Mouse (Mus musculus): Measurements from ENCODE around the gene Tbccd1. TPM values are rescaled to one million over a fixed set of nuclear protein-coding genes. Genes with fewer than 3 reads are reported as not detected.
"Not testable (repeated sequence)": the region's sequence is repeated elsewhere in the genome, so short reads cannot be mapped to it uniquely, and the experiment has no call there.

Tbccd1 gene
- polyA plus RNA-seq, 1 experiment from 2014 or later: 15.3 TPM

GRCm38 (mm10) chr16:22778296-22778695, 79.2 kb downstream of the Tbccd1 start:
- not testable (repeated sequence) for H3K27ac ChIP-seq; H3K27me3 ChIP-seq; H3K9me3 ChIP-seq (replicated peaks); H3K4me1 ChIP-seq (replicated peaks); ATAC-seq (replicated peaks; ENCODE audit: insufficient number of reproducible peaks, insufficient read depth, low FRiP score, low read depth); H3K4me2 ChIP-seq; H3K36me3 ChIP-seq; H3K9ac ChIP-seq; H3K4me3 ChIP-seq
- WGBS: 85% methylated on average over 12 of the region's 12 CpGs

- no peaks in the 10 kb centered on the region for H3K36me3 ChIP-seq
- no peak overlapping the region for H3K4me2 ChIP-seq
- peaks cover 7% of the 10 kb centered on the region; the same call in 1 of the 2 replicates for H3K4me1 ChIP-seq (replicated peaks)
- no peak for ATAC-seq (replicated peaks; ENCODE audit: insufficient number of reproducible peaks, insufficient read depth, low FRiP score, low read depth)
- no peak overlapping the region for H3K27ac ChIP-seq
- 0 out of 2 replicates have a peak, but pooled peaks cover 4% of the 10 kb centered on the region for H3K27me3 ChIP-seq
- no peaks in the 10 kb centered on the region for H3K9me3 ChIP-seq (replicated peaks)
- 74% methylated on average over 5 of the region's 5 CpGs for WGBS
- no peak overlapping the region for H3K9ac ChIP-seq
- H3K4me3 ChIP-seq: no peak overlapping the region
Measured at GRCm38 (mm10) chr16:22775471-22775985, 81.9 kb downstream of the Tbccd1 start.

GRCm38 (mm10) chr16:22768661-22769060, 88.8 kb downstream of the Tbccd1 start:
- Histone ChIP-seq H3K4me2 (no peak overlapping the region), H3K4me3 (no peak overlapping the region), H3K4me1 (replicated peaks) (peaks cover 12% of the 10 kb centered on the region), H3K27ac (no peak overlapping the region), H3K27me3 (0 out of 2 replicates have a peak, but pooled peaks cover 4% of the 10 kb centered on the region), H3K9me3 (replicated peaks) (no peaks in the 10 kb centered on the region), H3K36me3 (no peaks in the 10 kb centered on the region), H3K9ac (no peak overlapping the region)
- 82% methylated on average over 8 of the region's 8 CpGs for WGBS
- no peak for ATAC-seq (replicated peaks; ENCODE audit: insufficient number of reproducible peaks, insufficient read depth, low FRiP score, low read depth)

GRCm38 (mm10) chr16:22767405-22767804, 90.1 kb downstream of the Tbccd1 start:
- Histone ChIP-seq H3K9ac (no peak overlapping the region), H3K27ac (no peak overlapping the region)

GRCm38 (mm10) chr16:22766738-22767211, 90.7 kb downstream of the Tbccd1 start:
- peaks cover 6% of the 10 kb centered on the region for H3K4me1 ChIP-seq (replicated peaks)
- WGBS: 46% methylated on average over 16 of the region's 16 CpGs
- H3K9me3 ChIP-seq (replicated peaks): no peaks in the 10 kb centered on the region
- H3K27ac ChIP-seq: no peak overlapping the region
- 0 out of 2 replicates have a peak, but pooled peaks cover 4% of the 10 kb centered on the region for H3K27me3 ChIP-seq
- 0 out of 2 replicates have a peak overlapping the region, but pooled peaks have one; percentile 17 for H3K4me3 ChIP-seq
- peak overlapping the region; percentile 52 for H3K4me2 ChIP-seq
- no peaks in the 10 kb centered on the region for H3K36me3 ChIP-seq
- H3K9ac ChIP-seq: no peak overlapping the region
- ATAC-seq (replicated peaks; ENCODE audit: insufficient number of reproducible peaks, insufficient read depth, low FRiP score, low read depth): no peak

More at GRCm38 (mm10) chr16:22767405-22767804, 90.1 kb downstream of the Tbccd1 start:
- Histone ChIP-seq H3K4me3 (no peak overlapping the region), H3K27me3 (0 out of 2 replicates have a peak, but pooled peaks cover 4% of the 10 kb centered on the region), H3K36me3 (no peaks in the 10 kb centered on the region), H3K4me1 (replicated peaks) (peaks cover 6% of the 10 kb centered on the region), H3K9me3 (replicated peaks) (no peaks in the 10 kb centered on the region), H3K4me2 (no peak overlapping the region)
- no peak for ATAC-seq (replicated peaks; ENCODE audit: insufficient number of reproducible peaks, insufficient read depth, low FRiP score, low read depth)
- 76% methylated on average over 3 of the region's 3 CpGs for WGBS

GRCm38 (mm10) chr16:22765531-22765930, 91.9 kb downstream of the Tbccd1 start:
- Histone ChIP-seq H3K9ac (no peak overlapping the region), H3K27ac (no peak overlapping the region), H3K4me2 (no peak overlapping the region), H3K36me3 (no peaks in the 10 kb centered on the region), H3K9me3 (replicated peaks) (peaks cover 2% of the 10 kb centered on the region; the same call in 1 of the 2 replicates), H3K4me3 (no peak overlapping the region), H3K27me3 (no peaks in the 10 kb centered on the region), H3K4me1 (replicated peaks) (peaks cover 6% of the 10 kb centered on the region)
- WGBS: 64% methylated on average over 7 of the region's 7 CpGs
- ATAC-seq (replicated peaks; ENCODE audit: insufficient number of reproducible peaks, insufficient read depth, low FRiP score, low read depth): no peak

Other genes with a start within 250 kb of the Tbccd1 start
- 0.53 and 1.2 TPM in 2 replicates for gene Dgkg, start 200.4 kb downstream of the Tbccd1 start, polyA plus RNA-seq (2015; fragmentation: Nextera tagmentation; extraction: Ambion mirVana)
- not detected in 2 replicates for gene Crygs, start 46.1 kb downstream of the Tbccd1 start, polyA plus RNA-seq (2015; fragmentation: Nextera tagmentation; extraction: Ambion mirVana)
- 86.1 and 86.2 TPM in 2 replicates for gene Dnajb11, start 176 bp upstream of the Tbccd1 start, polyA plus RNA-seq (2015; fragmentation: Nextera tagmentation; extraction: Ambion mirVana)
- 7.5 and 19.6 TPM in 2 replicates for gene Ahsg, start 33.6 kb upstream of the Tbccd1 start, polyA plus RNA-seq (2015; fragmentation: Nextera tagmentation; extraction: Ambion mirVana)
- 0.11 TPM in 1 of 2 replicates, not detected in the other for gene Fetub, start 60.7 kb upstream of the Tbccd1 start, polyA plus RNA-seq (2015; fragmentation: Nextera tagmentation; extraction: Ambion mirVana)
- gene Hrg, start 93.4 kb upstream of the Tbccd1 start, polyA plus RNA-seq (2015; fragmentation: Nextera tagmentation; extraction: Ambion mirVana): not detected in 2 replicates
- 0.08 and 0.19 TPM in 2 replicates for gene Kng2, start 171.8 kb upstream of the Tbccd1 start, polyA plus RNA-seq (2015; fragmentation: Nextera tagmentation; extraction: Ambion mirVana)
- gene Kng1, start 200.2 kb upstream of the Tbccd1 start, polyA plus RNA-seq (2015; fragmentation: Nextera tagmentation; extraction: Ambion mirVana): 0.54 and 4.3 TPM in 2 replicates
- gene Eif4a2, start 249.8 kb upstream of the Tbccd1 start, polyA plus RNA-seq (2015; fragmentation: Nextera tagmentation; extraction: Ambion mirVana): 155 and 160 TPM in 2 replicates

All from heart, embryonic 15.5 days (tissue).